Mouse (Mus musculus): ENCODE measurements around the gene Gsn.

The Gsn gene

GRCm38 (mm10) chr2:35273536-35273935 lies 17.4 kb downstream of the Gsn start:
- in situ Hi-C loops (cut with MboI; ENCODE audit: unreplicated experiment in 2 of 2), result loop anchor here (5.0 kb wide), 1 partner anchor 61 kb away; no protein-coding TSS in a partner anchor

- in situ Hi-C loops (cut with MboI; ENCODE audit: unreplicated experiment in 2 of 2), result loop anchor here in 1 of 2 experiments (25.0 kb wide), 1 partner anchor 935 kb away; no protein-coding TSS in a partner anchor
These were observed 21.5 kb downstream of the Gsn start for GRCm38 (mm10) chr2:35277686-35278085.

GRCm38 (mm10) chr2:35278371-35279210 lies 22.4 kb downstream of the Gsn start:
- in situ Hi-C loops (cut with MboI; ENCODE audit: unreplicated experiment in 2 of 2), result loop anchor here in 1 of 2 experiments (25.0 kb wide), 1 partner anchor 934 kb away; no protein-coding TSS in a partner anchor

GRCm38 (mm10) chr2:35280001-35280400 lies 23.8 kb downstream of the Gsn start:
- in situ Hi-C loops (cut with MboI; ENCODE audit: unreplicated experiment in 2 of 2), result loop anchor here (10.0 to 25.0 kb wide), 2 partner anchors 645 to 932 kb away; no protein-coding TSS in a partner anchor

GRCm38 (mm10) chr2:35282214-35282613 lies 26.0 kb downstream of the Gsn start:
- in situ Hi-C loops (cut with MboI; ENCODE audit: unreplicated experiment in 2 of 2), result loop anchor here (10.0 to 25.0 kb wide), 2 partner anchors 643 to 930 kb away; no protein-coding TSS in a partner anchor

GRCm38 (mm10) chr2:35283997-35284396 lies 27.8 kb downstream of the Gsn start:
- in situ Hi-C loops (cut with MboI; ENCODE audit: unreplicated experiment in 2 of 2), result loop anchor here (10.0 to 25.0 kb wide), 2 partner anchors 641 to 928 kb away; no protein-coding TSS in a partner anchor

GRCm38 (mm10) chr2:35285209-35285608 lies 29.0 kb downstream of the Gsn start:
- in situ Hi-C loops (cut with MboI; ENCODE audit: unreplicated experiment in 2 of 2), result loop anchor here (10.0 to 25.0 kb wide), 2 partner anchors 640 to 927 kb away; no protein-coding TSS in a partner anchor

- in situ Hi-C loops (cut with MboI; ENCODE audit: unreplicated experiment in 2 of 2), result loop anchor here (10.0 to 25.0 kb wide), 2 partner anchors 638 to 925 kb away; no protein-coding TSS in a partner anchor
These were observed 30.9 kb downstream of the Gsn start for GRCm38 (mm10) chr2:35287017-35287620.

- in situ Hi-C loops (cut with MboI; ENCODE audit: unreplicated experiment in 2 of 2), result loop anchor here (10.0 to 25.0 kb wide), 2 partner anchors 636 to 923 kb away; no protein-coding TSS in a partner anchor
These were observed 32.8 kb downstream of the Gsn start for GRCm38 (mm10) chr2:35288758-35289635.

GRCm38 (mm10) chr2:35291856-35292255 lies 35.7 kb downstream of the Gsn start:
- in situ Hi-C loops (cut with MboI; ENCODE audit: unreplicated experiment in 2 of 2), result loop anchor here (5.0 to 25.0 kb wide), 7 partner anchors 53 to 920 kb away; partner anchors contain the start of gene 4930402F06Rik (in 1 of the 2)

- in situ Hi-C loops (cut with MboI; ENCODE audit: unreplicated experiment in 2 of 2), result loop anchor here (5.0 to 25.0 kb wide), 7 partner anchors 52 to 920 kb away; partner anchors contain the start of gene 4930402F06Rik (in 1 of the 2)
These were observed 36.5 kb downstream of the Gsn start for GRCm38 (mm10) chr2:35292700-35293099.

- in situ Hi-C loops (cut with MboI; ENCODE audit: unreplicated experiment in 2 of 2), result loop anchor here (5.0 to 25.0 kb wide), 7 partner anchors 52 to 919 kb away; partner anchors contain the start of gene 4930402F06Rik (in 1 of the 2)
These were observed 37.1 kb downstream of the Gsn start for GRCm38 (mm10) chr2:35293291-35293690.

GRCm38 (mm10) chr2:35297703-35298332 lies 41.6 kb downstream of the Gsn start:
- in situ Hi-C loops (cut with MboI; ENCODE audit: unreplicated experiment in 2 of 2), result loop anchor here (5.0 to 25.0 kb wide), 7 partner anchors 47 to 914 kb away; no protein-coding TSS in a partner anchor

GRCm38 (mm10) chr2:35299437-35299836 lies 43.3 kb downstream of the Gsn start:
- in situ Hi-C loops (cut with MboI; ENCODE audit: unreplicated experiment in 2 of 2), result loop anchor here (5.0 to 25.0 kb wide), 7 partner anchors 45 to 913 kb away; no protein-coding TSS in a partner anchor

- in situ Hi-C loops (cut with MboI; ENCODE audit: unreplicated experiment in 2 of 2), result no loop called here
These were observed 46.1 kb downstream of the Gsn start for GRCm38 (mm10) chr2:35302049-35302885.

GRCm38 (mm10) chr2:35308166-35308565 lies 52.0 kb downstream of the Gsn start:
- in situ Hi-C loops (cut with MboI; ENCODE audit: unreplicated experiment in 2 of 2), result no loop called here

GRCm38 (mm10) chr2:35309906-35310493 lies 53.8 kb downstream of the Gsn start:
- in situ Hi-C loops (cut with MboI; ENCODE audit: unreplicated experiment in 2 of 2), result no loop called here

GRCm38 (mm10) chr2:35314300-35314699 lies 58.1 kb downstream of the Gsn start:
- in situ Hi-C loops (cut with MboI; ENCODE audit: unreplicated experiment in 2 of 2), result no loop called here

All from v-Abl transformed pro-B cells (cell line).